Mouse (Mus musculus) lung, postnatal 0 days (tissue): ENCODE results near the gene Vgll4. TPM values are rescaled to one million over a fixed set of nuclear protein-coding genes. Genes with fewer than 3 reads are reported as not detected.

Experiments
- ATAC-seq: fragments of 200-750 bp; cut with Nextera tagmentation; 2 replicates; pipeline ENCODE4 v1.8.0; 2017; ENCODE audit warnings: moderate library complexity
- DNase-seq: peaks from one replicate; pipeline ENCODE4 v3.0.0-alpha.2; 2016; ENCODE audit warnings: low spot score
- H3K27ac ChIP-seq: fragments of 300-500 bp; sonication (generic); 2 replicates; pipeline ENCODE4 v1.5.1; 2014; ENCODE audit warnings: antibody characterized with exemption, mild to moderate bottlenecking, low read length, mixed read lengths
- H3K27me3 ChIP-seq: fragments of 300-500 bp; sonication (generic); replicated peaks from 2 replicates; pipeline ENCODE4 v1.6.1; 2014; ENCODE audit warnings: low read length, mixed read lengths; ENCODE audit not compliant: insufficient read depth
- H3K36me3 ChIP-seq: fragments of 300-500 bp; sonication (generic); 2 replicates; pipeline ENCODE4 v1.6.1; 2014; ENCODE audit warnings: low read length, mixed read lengths; ENCODE audit not compliant: insufficient read depth
- H3K4me1 ChIP-seq: fragments of 300-500 bp; sonication (generic); 2 replicates; pipeline ENCODE4 v1.6.1; 2014; ENCODE audit warnings: antibody characterized with exemption, low read depth, low read length, mixed read lengths; ENCODE audit not compliant: insufficient read depth
- H3K4me2 ChIP-seq: fragments of 300-500 bp; sonication (generic); replicated peaks from 2 replicates; pipeline ENCODE4 v1.6.1; 2014; ENCODE audit warnings: low read depth, mild to moderate bottlenecking, low read length, moderate library complexity, mixed read lengths
- H3K4me3 ChIP-seq: fragments of 300-500 bp; sonication (generic); 2 replicates; pipeline ENCODE4 v1.5.1; 2014; ENCODE audit warnings: low read depth, low read length
- H3K9ac ChIP-seq: fragments of 300-500 bp; sonication (generic); replicated peaks from 2 replicates; pipeline ENCODE4 v1.6.1; 2014; ENCODE audit warnings: low read depth, mild to moderate bottlenecking
- H3K9me3 ChIP-seq: fragments of 300-500 bp; sonication (generic); 2 replicates; pipeline ENCODE4 v1.6.1; 2016; ENCODE audit warnings: low read length, mixed read lengths
- CTCF ChIP-seq: IDR thresholded peaks from 2 replicates; pipeline ENCODE4 v1.5.1; 2016; ENCODE audit warnings: antibody characterized with exemption, mild to moderate bottlenecking
- EP300 ChIP-seq: IDR thresholded peaks from 2 replicates; pipeline ENCODE4 v1.6.1; 2016; ENCODE audit warnings: antibody characterized with exemption, mild to moderate bottlenecking, control low read depth
- WGBS: fragments of 180-500 bp; shearing (Covaris S2); extraction: QIAGEN DNeasy Blood & Tissue Kit; methylation state at CpG from one replicate; pipeline ENCODE4 v1.1.7; 2014; 5-methylcytosine and 5-hydroxymethylcytosine counted together
- polyA plus RNA-seq: library from polyadenylated mRNA; unstranded; fragments of >200 nt; fragmentation: Nextera tagmentation; extraction: Ambion mirVana; gene quantifications from 2 replicates; pipeline ENCODE4 v1.2.1, GENCODE M21; 2015

Vgll4 gene
- polyA plus RNA-seq, 1 experiment from 2014 or later, result 104 TPM

DNA sequence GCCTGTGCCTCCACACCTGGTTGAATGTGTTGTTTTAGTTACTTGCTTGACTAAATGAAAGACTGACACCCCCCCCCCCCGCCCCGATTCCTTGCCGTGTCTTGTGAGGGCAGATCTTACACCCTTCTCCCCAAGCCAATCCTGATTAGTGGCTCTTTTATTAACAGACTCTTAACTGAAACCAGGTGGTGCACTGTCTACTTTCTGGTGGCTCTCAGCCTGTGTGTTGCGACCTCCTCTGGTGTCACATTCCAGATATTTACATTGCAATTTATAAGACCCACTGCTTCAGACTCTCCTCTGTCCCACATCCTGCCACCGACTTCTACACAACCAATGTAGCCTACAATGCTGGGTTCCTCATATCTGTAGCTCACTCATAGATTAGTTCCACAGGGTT, 27.7 kb upstream of the Vgll4 start:
- Histone ChIP-seq H3K4me1 (no peaks in the 10 kb centered on the region), H3K4me2 (no peak overlapping the region), H3K36me3 (no peaks in the 10 kb centered on the region; the same call in 1 of the 2 replicates), H3K9ac (no peak overlapping the region), H3K27ac (no peak overlapping the region), H3K27me3 (no peaks in the 10 kb centered on the region), H3K4me3 (no peak overlapping the region), H3K9me3 (no peaks in the 10 kb centered on the region)
- WGBS, result 39% methylated on average over 5 of the region's 5 CpGs
- no peak for TF ChIP-seq EP300
- no peak for TF ChIP-seq CTCF
- ATAC-seq, result no peak
- no peak for DNase-seq

DNA sequence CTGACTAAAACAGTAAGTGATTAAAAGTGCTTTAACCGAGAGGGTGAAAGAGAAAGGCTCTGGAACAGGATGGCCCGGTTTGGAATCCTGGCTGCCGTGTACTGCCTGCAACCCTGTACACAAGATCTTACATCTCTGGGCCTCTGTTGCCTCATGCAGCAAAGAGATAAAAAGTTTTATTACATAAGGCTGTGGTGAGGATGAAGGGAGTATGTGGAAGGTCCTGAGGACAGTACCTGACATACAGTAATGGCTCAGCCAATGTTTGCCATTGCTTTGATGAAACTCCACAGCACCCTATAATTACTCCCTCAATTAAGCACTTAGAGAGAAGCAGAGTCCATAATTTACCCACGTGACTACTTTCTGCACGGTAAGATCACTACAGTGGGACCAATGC, 27.1 kb upstream of the Vgll4 start:
- no peaks in the 10 kb centered on the region; the same call in 1 of the 2 replicates for H3K36me3 ChIP-seq
- 75% methylated on average over 5 of the region's 5 CpGs for WGBS
- no peak overlapping the region for H3K27ac ChIP-seq
- DNase-seq (no peak), ATAC-seq (no peak)
- H3K4me1 ChIP-seq, result no peaks in the 10 kb centered on the region
- no peaks in the 10 kb centered on the region for H3K27me3 ChIP-seq
- H3K4me3 ChIP-seq, result no peak overlapping the region
- no peak overlapping the region for H3K4me2 ChIP-seq
- TF ChIP-seq EP300 (no peak), CTCF (no peak)
- H3K9ac ChIP-seq, result no peak overlapping the region
- no peaks in the 10 kb centered on the region for H3K9me3 ChIP-seq

DNA sequence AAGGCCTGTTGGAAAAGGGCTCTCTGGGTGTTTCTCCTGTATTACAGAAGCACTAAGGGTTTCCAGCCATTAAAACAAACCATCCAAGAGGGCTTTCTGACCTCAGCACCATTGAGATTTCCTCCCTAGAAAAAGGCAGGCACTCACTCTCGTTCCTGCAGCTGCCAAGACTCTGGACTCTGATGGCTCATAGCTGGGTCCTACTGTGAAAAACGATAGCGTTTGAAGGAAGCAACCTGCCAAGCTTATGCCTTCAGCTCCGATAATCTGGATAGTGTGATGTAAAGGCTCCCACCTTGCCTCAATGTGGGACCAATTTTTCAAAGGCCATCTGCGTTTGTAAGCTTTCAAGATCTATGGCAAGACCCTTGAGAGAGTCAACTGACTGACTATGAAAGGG, 24.3 kb upstream of the Vgll4 start:
- ATAC-seq (no peak), DNase-seq (no peak)
- no peaks in the 10 kb centered on the region for H3K9me3 ChIP-seq
- WGBS, result 67% methylated on average over 5 of the region's 5 CpGs
- no peak overlapping the region for H3K4me2 ChIP-seq
- H3K27ac ChIP-seq, result no peak overlapping the region
- no peaks in the 10 kb centered on the region for H3K27me3 ChIP-seq
- no peak overlapping the region for H3K9ac ChIP-seq
- no peak for TF ChIP-seq CTCF
- no peak for TF ChIP-seq EP300
- no peak overlapping the region for H3K4me3 ChIP-seq
- no peaks in the 10 kb centered on the region for H3K4me1 ChIP-seq
- H3K36me3 ChIP-seq, result no peaks in the 10 kb centered on the region

DNA sequence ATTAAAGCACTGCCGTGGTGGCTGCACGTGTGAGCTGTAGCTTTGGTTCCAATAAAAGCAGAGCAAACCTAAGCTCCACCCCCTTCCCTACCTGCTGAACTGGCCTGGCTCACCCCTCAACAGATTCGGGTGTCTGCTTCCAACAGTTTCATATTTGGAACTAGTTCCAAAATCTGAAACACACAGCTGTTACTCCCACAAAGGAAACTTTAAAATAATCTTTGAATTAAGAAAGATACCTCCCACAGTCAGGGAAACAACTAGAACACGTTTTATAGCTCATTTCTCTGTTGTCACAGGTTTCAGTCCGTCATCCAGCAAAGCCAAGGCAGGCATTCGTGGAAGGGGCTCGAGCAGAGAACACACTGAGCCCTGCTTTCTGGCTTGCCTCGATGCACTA, 23.9 kb upstream of the Vgll4 start:
- Histone ChIP-seq H3K4me1 (no peaks in the 10 kb centered on the region), H3K4me2 (no peak overlapping the region), H3K9ac (no peak overlapping the region), H3K9me3 (no peaks in the 10 kb centered on the region), H3K36me3 (no peaks in the 10 kb centered on the region), H3K27me3 (no peaks in the 10 kb centered on the region), H3K27ac (no peak overlapping the region), H3K4me3 (no peak overlapping the region)
- ATAC-seq (no peak), DNase-seq (no peak)
- WGBS, result 51% methylated on average over 8 of the region's 8 CpGs
- TF ChIP-seq EP300, result no peak
- no peak for TF ChIP-seq CTCF

DNA sequence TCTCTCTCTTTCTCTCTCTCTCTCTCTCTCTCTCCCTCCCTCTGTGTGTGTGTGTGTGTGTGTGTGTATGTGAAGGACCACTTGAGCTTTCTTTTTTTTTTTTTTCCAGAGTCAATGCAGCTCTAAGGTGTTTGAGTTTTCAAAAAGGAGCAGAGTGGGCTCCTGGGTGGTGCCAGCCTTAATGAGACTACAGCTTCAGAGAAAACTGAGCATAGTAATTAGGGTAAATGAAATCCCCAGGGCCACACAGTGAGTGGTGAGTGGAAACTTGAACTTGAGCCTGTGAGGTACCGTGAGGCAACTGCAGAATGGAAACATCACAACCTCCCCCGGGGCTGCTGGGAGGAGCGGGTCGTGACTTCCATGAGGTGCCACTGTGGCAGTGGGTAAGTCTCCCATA, 22.1 kb upstream of the Vgll4 start:
- H3K27me3 ChIP-seq, result no peaks in the 10 kb centered on the region
- no peak for ATAC-seq
- no peaks in the 10 kb centered on the region for H3K9me3 ChIP-seq
- H3K4me3 ChIP-seq, result no peak overlapping the region
- H3K9ac ChIP-seq, result no peak overlapping the region
- H3K4me2 ChIP-seq, result no peak overlapping the region
- 73% methylated on average over 4 of the region's 4 CpGs for WGBS
- H3K27ac ChIP-seq, result no peak overlapping the region
- no peak for DNase-seq
- H3K36me3 ChIP-seq, result no peaks in the 10 kb centered on the region
- TF ChIP-seq CTCF (no peak), EP300 (no peak)
- no peaks in the 10 kb centered on the region for H3K4me1 ChIP-seq

DNA sequence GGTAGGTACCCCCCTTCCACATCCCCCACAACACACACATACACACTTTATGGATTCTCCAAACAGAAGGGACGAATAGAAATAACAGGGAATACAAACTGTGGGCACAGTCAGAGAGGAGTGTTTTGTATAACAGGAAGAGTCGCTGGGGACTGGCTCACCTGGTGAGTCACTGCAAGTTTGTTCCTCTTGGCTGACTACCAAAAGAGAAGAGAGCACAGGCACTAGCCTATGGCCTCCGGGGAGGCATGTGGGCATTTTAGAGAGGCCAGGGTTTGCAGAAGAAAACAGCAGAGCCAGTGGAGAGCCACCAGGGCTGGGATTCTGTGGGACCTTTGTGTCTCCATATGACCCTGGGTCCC, 18.8 kb upstream of the Vgll4 start:
- H3K4me1 ChIP-seq, result no peaks in the 10 kb centered on the region
- no peaks in the 10 kb centered on the region for H3K27me3 ChIP-seq
- peak; percentile 94 for DNase-seq
- TF ChIP-seq CTCF (no peak), EP300 (0 out of 2 replicates have a peak, but pooled peaks have one; percentile 27)
- H3K9me3 ChIP-seq, result no peaks in the 10 kb centered on the region
- no peak overlapping the region for H3K9ac ChIP-seq
- no peak overlapping the region; the same call in 1 of the 2 replicates for H3K4me2 ChIP-seq
- no peak overlapping the region for H3K4me3 ChIP-seq
- ATAC-seq, result peak; percentile 93
- no peaks in the 10 kb centered on the region for H3K36me3 ChIP-seq
- 37% methylated on average over 3 of the region's 3 CpGs for WGBS
- H3K27ac ChIP-seq, result peak overlapping the region; percentile 93
